Mouse (Mus musculus) liver, embryonic 14.5 days (tissue): ENCODE data around the gene Taar3. TPM values are rescaled to one million over a fixed set of nuclear protein-coding genes. Genes with fewer than 3 reads are reported as not detected.

Experiments
- ATAC-seq: fragments of 200-750 bp; cut with Nextera tagmentation; 2 replicates; pipeline ENCODE4 v1.8.0; 2017; ENCODE audit warnings: moderate number of reproducible peaks, mild to moderate bottlenecking, moderate library complexity; ENCODE audit not compliant: insufficient read depth
- DNase-seq, 3 experiments: peaks; one replicate each; pipeline ENCODE4 v3.0.0-alpha.2; 2012 to 2013; ENCODE audit warnings: low read depth in 3 of 3, low spot score in 3 of 3
- H3K27ac ChIP-seq: fragments of 300-500 bp; sonication (generic); 2 replicates; pipeline ENCODE4 v1.5.1; 2014; ENCODE audit warnings: moderate library complexity, mild to moderate bottlenecking, control low read depth, inconsistent platforms
- H3K27me3 ChIP-seq: fragments of 300-500 bp; sonication (generic); 2 replicates; pipeline ENCODE4 v1.6.1; 2014; ENCODE audit warnings: mild to moderate bottlenecking, low read length, moderate library complexity; ENCODE audit not compliant: control insufficient read depth, insufficient read depth
- H3K36me3 ChIP-seq: fragments of 300-500 bp; sonication (generic); replicated peaks from 2 replicates; pipeline ENCODE4 v1.6.1; 2014; ENCODE audit warnings: low read depth; ENCODE audit not compliant: control insufficient read depth, insufficient read depth
- H3K4me1 ChIP-seq, 2 experiments: fragments of 200-500 bp in 1 of 2; fragments of 300-500 bp in 1 of 2; sonication (generic) in 1 of 2; replicated peaks; 2 replicates each; pipeline ENCODE4 v1.6.1; 2012 to 2014; ENCODE audit warnings: antibody characterized with exemption in 1 of 2, inconsistent platforms in 1 of 2, low read length in 1 of 2; ENCODE audit not compliant: control insufficient read depth in 2 of 2, insufficient read depth in 2 of 2
- H3K4me2 ChIP-seq: fragments of 300-500 bp; sonication (generic); 2 replicates; pipeline ENCODE4 v1.6.1; 2014; ENCODE audit warnings: low read depth, mild to moderate bottlenecking, control low read depth, moderate library complexity
- H3K4me3 ChIP-seq, 2 experiments: fragments of 200-500 bp in 1 of 2; fragments of 300-500 bp in 1 of 2; sonication (generic) in 1 of 2; 2 replicates each; pipeline ENCODE4 v1.5.1; 2012 to 2014; ENCODE audit warnings: low read depth in 2 of 2, low read length in 2 of 2, mild to moderate bottlenecking in 2 of 2, control low read depth in 1 of 2, inconsistent platforms in 1 of 2, moderate library complexity in 1 of 2; ENCODE audit not compliant: insufficient read depth in 1 of 2
- H3K9ac ChIP-seq: fragments of 300-500 bp; sonication (generic); replicated peaks from 2 replicates; pipeline ENCODE4 v1.6.1; 2014; ENCODE audit warnings: mild to moderate bottlenecking, control low read depth, moderate library complexity
- H3K9me3 ChIP-seq: fragments of 300-500 bp; sonication (generic); 2 replicates; pipeline ENCODE4 v1.6.1; 2016; ENCODE audit warnings: low read length, mixed read lengths; ENCODE audit not compliant: control insufficient read depth
- CTCF ChIP-seq: IDR thresholded peaks from 2 replicates; pipeline ENCODE4 v1.5.1; 2016; ENCODE audit warnings: antibody characterized with exemption, low read depth, control low read depth
- EP300 ChIP-seq: IDR thresholded peaks from 2 replicates; pipeline ENCODE4 v1.6.1; 2016; ENCODE audit warnings: antibody characterized with exemption, low read depth
- WGBS: fragments of 180-500 bp; shearing (Covaris S2); extraction: QIAGEN DNeasy Blood & Tissue Kit; methylation state at CpG from one replicate; pipeline ENCODE4 v1.1.7; 2014; ENCODE audit not compliant: insufficient replicate concordance; 5-methylcytosine and 5-hydroxymethylcytosine counted together
- polyA plus RNA-seq, 2 experiments: library from polyadenylated mRNA; depleted of rRNA in 1 of 2; stranded (reverse) in 1 of 2; unstranded in 1 of 2; fragments of >200 nt; fragmentation: Nextera tagmentation in 1 of 2; extraction: Ambion mirVana in 1 of 2; gene quantifications; 2 replicates each; pipeline versions ENCODE4 v1.2.1 to v1.2.3; 2012 to 2014

The Taar3 gene
- polyA plus RNA-seq, 2 experiments, result not detected

DNA sequence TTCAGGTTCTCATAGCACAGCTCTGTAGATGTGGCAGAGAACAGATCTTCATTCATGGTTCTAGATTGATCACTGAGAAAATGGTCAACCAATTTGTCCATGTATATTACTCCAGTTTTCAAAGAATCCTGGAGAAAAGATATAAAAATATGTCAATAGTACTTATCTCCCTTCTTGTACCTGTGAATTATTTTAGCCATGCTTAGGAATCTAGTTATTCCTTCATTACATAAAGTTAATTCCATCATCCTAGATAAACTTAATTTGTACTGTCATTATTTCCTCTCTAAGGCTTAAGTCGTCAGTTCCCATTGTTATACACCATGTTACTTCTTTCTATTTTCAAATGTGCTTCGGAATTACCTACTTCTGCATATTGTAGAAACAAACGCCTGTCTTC, 44.0 kb downstream of the Taar3 start, which contains the start of gene Taar7a:
TSS of gene Taar7a (minus strand) at position 101 of the 400 bp plus-strand sequence.
- no peak within 1 kb of the TSS for H3K9ac ChIP-seq
- H3K4me2 ChIP-seq, result no peak within 1 kb of the TSS
- H3K36me3 ChIP-seq, result no peaks in the 10 kb centered on the region
- H3K4me1 ChIP-seq, result no peaks in the 10 kb centered on the region
- H3K27ac ChIP-seq, result no peak within 1 kb of the TSS
- 59% methylated on average over 3 of the region's 3 CpGs for WGBS
- TF ChIP-seq CTCF, result no peak
- TF ChIP-seq EP300, result no peak
- H3K27me3 ChIP-seq, result no peaks in the 10 kb centered on the region
- ATAC-seq (no peak), DNase-seq (no peak)
- no peak within 1 kb of the TSS for H3K4me3 ChIP-seq
- no peaks in the 10 kb centered on the region for H3K9me3 ChIP-seq

DNA sequence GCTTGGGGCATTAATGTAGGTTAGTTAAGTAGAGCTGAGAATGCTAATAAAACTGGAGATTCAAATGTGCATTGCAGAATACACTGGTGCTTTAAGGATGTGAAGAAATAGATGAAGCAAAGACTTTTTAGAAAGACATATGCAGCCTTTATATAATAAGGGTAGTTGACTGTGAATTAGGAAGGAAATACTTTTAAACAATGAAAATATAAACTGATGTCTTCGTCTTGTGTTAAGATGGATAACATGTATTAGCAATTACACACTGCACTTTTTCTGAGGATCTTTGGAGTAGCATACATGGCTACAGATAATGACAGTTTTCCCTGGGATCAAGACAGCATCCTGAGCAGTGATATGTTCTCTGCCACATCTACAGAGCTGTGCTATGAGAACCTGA, 50.3 kb downstream of the Taar3 start, which contains the start of gene Taar7b:
TSS of gene Taar7b (plus strand) at position 301 of the 400 bp plus-strand sequence.
- DNase-seq, result no peak
- Histone ChIP-seq H3K9ac (no peak within 1 kb of the TSS), H3K4me2 (no peak within 1 kb of the TSS), H3K9me3 (no peaks in the 10 kb centered on the region), H3K27ac (no peak within 1 kb of the TSS), H3K4me1 (no peaks in the 10 kb centered on the region), H3K4me3 (no peak within 1 kb of the TSS), H3K27me3 (no peaks in the 10 kb centered on the region), H3K36me3 (no peaks in the 10 kb centered on the region)
- WGBS, result 67% methylated on average over 1 of the region's 1 CpGs
- no peak for ATAC-seq
- TF ChIP-seq CTCF, result no peak
- no peak for TF ChIP-seq EP300

Other genes starting within 250 kb of the Taar3 start
- gene Rps12, start 162.3 kb upstream of the Taar3 start, polyA plus RNA-seq (2012; rRNA removed), result 3,928 and 4,028 TPM in 2 replicates
- gene Rps12, start 162.3 kb upstream of the Taar3 start, polyA plus RNA-seq (2014; fragmentation: Nextera tagmentation; extraction: Ambion mirVana), result 198 and 228 TPM in 2 replicates
- gene Slc18b1, start 152.6 kb upstream of the Taar3 start, polyA plus RNA-seq (2012; rRNA removed), result 1.9 TPM in 2 replicates
- gene Slc18b1, start 152.6 kb upstream of the Taar3 start, polyA plus RNA-seq (2014; fragmentation: Nextera tagmentation; extraction: Ambion mirVana), result 1.8 and 2.2 TPM in 2 replicates
- gene Vnn3, start 98.1 kb upstream of the Taar3 start, polyA plus RNA-seq (2012; rRNA removed), result 0.34 and 0.59 TPM in 2 replicates
- 0.86 and 1.1 TPM in 2 replicates for gene Vnn3, start 98.1 kb upstream of the Taar3 start, polyA plus RNA-seq (2014; fragmentation: Nextera tagmentation; extraction: Ambion mirVana)
- 0.76 and 1.2 TPM in 2 replicates for gene Vnn1, start 54.9 kb upstream of the Taar3 start, polyA plus RNA-seq (2012; rRNA removed)
- gene Vnn1, start 54.9 kb upstream of the Taar3 start, polyA plus RNA-seq (2014; fragmentation: Nextera tagmentation; extraction: Ambion mirVana), result 1.2 and 1.7 TPM in 2 replicates
- not detected in 2 replicates for gene Taar1, start 29.2 kb upstream of the Taar3 start, polyA plus RNA-seq (2012; rRNA removed)
- not detected in 2 replicates for gene Taar1, start 29.2 kb upstream of the Taar3 start, polyA plus RNA-seq (2014; fragmentation: Nextera tagmentation; extraction: Ambion mirVana)
- not detected in 2 replicates for gene Taar2, start 11.0 kb upstream of the Taar3 start, polyA plus RNA-seq (2012; rRNA removed)
- gene Taar2, start 11.0 kb upstream of the Taar3 start, polyA plus RNA-seq (2014; fragmentation: Nextera tagmentation; extraction: Ambion mirVana), result not detected in 2 replicates
- gene Taar4, start 10.9 kb downstream of the Taar3 start, polyA plus RNA-seq (2012; rRNA removed), result not detected in 2 replicates
- not detected in 2 replicates for gene Taar4, start 10.9 kb downstream of the Taar3 start, polyA plus RNA-seq (2014; fragmentation: Nextera tagmentation; extraction: Ambion mirVana)
- not detected in 2 replicates for gene Taar5, start 21.1 kb downstream of the Taar3 start, polyA plus RNA-seq (2012; rRNA removed)
- gene Taar5, start 21.1 kb downstream of the Taar3 start, polyA plus RNA-seq (2014; fragmentation: Nextera tagmentation; extraction: Ambion mirVana), result not detected in 2 replicates
- gene Taar6, start 36.1 kb downstream of the Taar3 start, polyA plus RNA-seq (2012; rRNA removed), result not detected in 2 replicates
- gene Taar6, start 36.1 kb downstream of the Taar3 start, polyA plus RNA-seq (2014; fragmentation: Nextera tagmentation; extraction: Ambion mirVana), result not detected in 2 replicates
- gene Taar7a, start 43.9 kb downstream of the Taar3 start, polyA plus RNA-seq (2012; rRNA removed), result not detected in 2 replicates
- gene Taar7a, start 43.9 kb downstream of the Taar3 start, polyA plus RNA-seq (2014; fragmentation: Nextera tagmentation; extraction: Ambion mirVana), result not detected in 2 replicates
- not detected in 2 replicates for gene Taar7b, start 50.4 kb downstream of the Taar3 start, polyA plus RNA-seq (2012; rRNA removed)
- not detected in 2 replicates for gene Taar7b, start 50.4 kb downstream of the Taar3 start, polyA plus RNA-seq (2014; fragmentation: Nextera tagmentation; extraction: Ambion mirVana)
- gene Taar7d, start 77.7 kb downstream of the Taar3 start, polyA plus RNA-seq (2012; rRNA removed), result 0.05 TPM in 1 of 2 replicates, not detected in the other
- not detected in 2 replicates for gene Taar7d, start 77.7 kb downstream of the Taar3 start, polyA plus RNA-seq (2014; fragmentation: Nextera tagmentation; extraction: Ambion mirVana)
- gene Taar7e, start 88.1 kb downstream of the Taar3 start, polyA plus RNA-seq (2012; rRNA removed), result not detected in 2 replicates
- gene Taar7e, start 88.1 kb downstream of the Taar3 start, polyA plus RNA-seq (2014; fragmentation: Nextera tagmentation; extraction: Ambion mirVana), result not detected in 2 replicates
- gene Taar7f, start 100.0 kb downstream of the Taar3 start, polyA plus RNA-seq (2012; rRNA removed), result not detected in 2 replicates
- gene Taar7f, start 100.0 kb downstream of the Taar3 start, polyA plus RNA-seq (2014; fragmentation: Nextera tagmentation; extraction: Ambion mirVana), result not detected in 2 replicates
- gene Taar8a, start 126.9 kb downstream of the Taar3 start, polyA plus RNA-seq (2012; rRNA removed), result not detected in 2 replicates
- gene Taar8a, start 126.9 kb downstream of the Taar3 start, polyA plus RNA-seq (2014; fragmentation: Nextera tagmentation; extraction: Ambion mirVana), result not detected in 2 replicates
- gene Taar8b, start 142.7 kb downstream of the Taar3 start, polyA plus RNA-seq (2012; rRNA removed), result not detected in 2 replicates
- gene Taar8b, start 142.7 kb downstream of the Taar3 start, polyA plus RNA-seq (2014; fragmentation: Nextera tagmentation; extraction: Ambion mirVana), result not detected in 2 replicates
- gene Taar8c, start 152.4 kb downstream of the Taar3 start, polyA plus RNA-seq (2012; rRNA removed), result not detected in 2 replicates
- gene Taar8c, start 152.4 kb downstream of the Taar3 start, polyA plus RNA-seq (2014; fragmentation: Nextera tagmentation; extraction: Ambion mirVana), result not detected in 2 replicates
- gene Taar9, start 160.0 kb downstream of the Taar3 start, polyA plus RNA-seq (2012; rRNA removed), result not detected in 2 replicates
- not detected in 2 replicates for gene Taar9, start 160.0 kb downstream of the Taar3 start, polyA plus RNA-seq (2014; fragmentation: Nextera tagmentation; extraction: Ambion mirVana)
- gene Stx7, start 199.7 kb downstream of the Taar3 start, polyA plus RNA-seq (2012; rRNA removed), result 8.9 and 20.3 TPM in 2 replicates
- gene Stx7, start 199.7 kb downstream of the Taar3 start, polyA plus RNA-seq (2014; fragmentation: Nextera tagmentation; extraction: Ambion mirVana), result 30.0 and 32.2 TPM in 2 replicates